Mouse (Mus musculus): ENCODE measurements at regions not wholly inside any gene's neighbourhood (a gene's known extent, or its start where the extent isn't known, plus 50 kb on each side); places are given as distances from the start of the nearest gene placed in this dataset.

DNA sequence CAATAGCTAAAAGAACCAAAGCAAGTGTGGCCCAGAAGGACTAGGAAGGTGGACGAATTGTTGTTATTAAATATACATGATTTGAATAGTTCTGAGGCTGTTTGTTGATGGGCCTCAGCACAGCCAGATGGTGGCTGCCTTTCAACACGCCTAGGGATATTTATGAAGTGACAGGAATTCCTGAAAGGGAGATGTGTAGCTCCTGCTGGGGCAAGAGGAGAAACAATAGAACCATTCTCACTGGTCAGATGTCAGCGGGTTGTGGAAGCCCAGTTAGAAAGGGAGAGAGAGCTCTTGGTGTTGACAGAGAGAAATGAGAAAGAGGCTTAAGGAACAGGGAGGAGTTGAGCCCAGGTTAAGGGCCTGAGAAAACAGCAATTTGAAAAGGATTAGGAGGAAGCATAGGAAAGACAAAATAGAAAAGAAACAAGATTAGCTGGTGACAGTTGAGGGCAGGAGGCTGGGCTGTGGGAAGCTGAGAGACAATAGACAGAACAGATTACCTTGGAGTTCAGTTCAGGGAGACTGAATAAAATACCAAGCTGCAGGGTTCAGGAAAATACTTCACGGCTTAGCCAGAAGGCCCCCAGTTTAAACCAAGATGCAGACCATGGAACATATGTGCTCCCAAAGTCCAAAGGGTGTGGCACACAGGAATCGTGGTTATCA lies 174.7 kb upstream of the Ptbp2 start:
- WGBS: 14% methylated on average over 5 of the region's 5 CpGs
- Histone ChIP-seq H3K9ac (no peak overlapping the region), H3K36me3 (no peaks in the 10 kb centered on the region), H3K27me3 (replicated peaks) (no peaks in the 10 kb centered on the region), H3K4me3 (no peak overlapping the region), H3K4me2 (no peak overlapping the region), H3K27ac (replicated peaks) (peak overlapping the region; percentile 53; the same call in 1 of the 2 replicates), H3K4me1 (peaks cover 12% of the 10 kb centered on the region), H3K9me3 (no peaks in the 10 kb centered on the region)
- ATAC-seq (ENCODE audit: extremely low read depth, insufficient number of reproducible peaks, low FRiP score, low TSS enrichment): no peak; the same call in 1 of the 2 replicates

- Histone ChIP-seq H3K9ac (no peak overlapping the region), H3K27me3 (replicated peaks) (no peaks in the 10 kb centered on the region), H3K4me3 (no peak overlapping the region), H3K4me1 (peaks cover 12% of the 10 kb centered on the region), H3K9me3 (no peaks in the 10 kb centered on the region), H3K4me2 (no peak overlapping the region), H3K27ac (replicated peaks) (no peak overlapping the region), H3K36me3 (no peaks in the 10 kb centered on the region)
- 71% methylated on average over 8 of the region's 8 CpGs for WGBS
- no peak for ATAC-seq (ENCODE audit: extremely low read depth, insufficient number of reproducible peaks, low FRiP score, low TSS enrichment)
These were observed 173.3 kb upstream of the Ptbp2 start for GRCm38 (mm10) chr3:119957529-119957928.

GRCm38 (mm10) chr3:119955745-119956615 lies 171.7 kb upstream of the Ptbp2 start:
- Histone ChIP-seq H3K36me3 (no peaks in the 10 kb centered on the region), H3K9ac (no peak overlapping the region), H3K4me3 (no peak overlapping the region), H3K4me1 (peaks cover 12% of the 10 kb centered on the region), H3K27ac (replicated peaks) (no peak overlapping the region), H3K9me3 (no peaks in the 10 kb centered on the region), H3K4me2 (no peak overlapping the region), H3K27me3 (replicated peaks) (no peaks in the 10 kb centered on the region)
- WGBS: 71% methylated on average over 7 of the region's 7 CpGs
- ATAC-seq (ENCODE audit: extremely low read depth, insufficient number of reproducible peaks, low FRiP score, low TSS enrichment): no peak

- H3K4me1 ChIP-seq: peaks cover 5% of the 10 kb centered on the region; the same call in 1 of the 2 replicates
- ATAC-seq (ENCODE audit: extremely low read depth, insufficient number of reproducible peaks, low FRiP score, low TSS enrichment): no peak
- no peaks in the 10 kb centered on the region for H3K36me3 ChIP-seq
- WGBS: 81% methylated on average over 3 of the region's 3 CpGs
- no peaks in the 10 kb centered on the region for H3K9me3 ChIP-seq
- no peak overlapping the region for H3K4me2 ChIP-seq
- H3K27ac ChIP-seq (replicated peaks): no peak overlapping the region
- no peaks in the 10 kb centered on the region for H3K27me3 ChIP-seq (replicated peaks)
- H3K4me3 ChIP-seq: no peak overlapping the region
- H3K9ac ChIP-seq: no peak overlapping the region
These were observed 166.5 kb upstream of the Ptbp2 start for GRCm38 (mm10) chr3:119950721-119951120.

DNA sequence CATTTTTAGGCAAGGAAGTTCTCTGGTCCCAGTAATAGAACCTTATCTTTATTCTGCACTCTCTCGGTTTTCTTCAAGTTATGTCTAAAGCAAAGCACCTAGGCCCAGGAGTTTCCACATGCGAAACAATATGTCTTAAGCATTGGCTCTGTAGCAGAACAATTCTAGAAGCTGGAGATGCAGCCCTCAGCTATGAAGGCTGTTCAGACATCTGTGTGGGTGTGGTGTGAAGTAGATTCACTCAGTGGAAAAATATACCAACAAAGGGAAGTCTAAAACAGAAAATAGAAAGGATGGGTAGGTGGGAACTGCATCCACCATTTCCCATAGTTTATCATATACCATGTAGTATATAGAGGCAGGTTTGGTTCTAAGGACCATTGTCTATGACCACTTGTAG lies 165.8 kb upstream of the Ptbp2 start:
- peaks cover 5% of the 10 kb centered on the region; the same call in 1 of the 2 replicates for H3K4me1 ChIP-seq
- ATAC-seq (ENCODE audit: extremely low read depth, insufficient number of reproducible peaks, low FRiP score, low TSS enrichment): no peak
- no peaks in the 10 kb centered on the region for H3K36me3 ChIP-seq
- H3K9ac ChIP-seq: no peak overlapping the region
- H3K27me3 ChIP-seq (replicated peaks): no peaks in the 10 kb centered on the region
- no peak overlapping the region for H3K27ac ChIP-seq (replicated peaks)
- no peak overlapping the region for H3K4me2 ChIP-seq
- WGBS: 75% methylated on average over 2 of the region's 2 CpGs
- H3K9me3 ChIP-seq: no peaks in the 10 kb centered on the region
- no peak overlapping the region for H3K4me3 ChIP-seq

DNA sequence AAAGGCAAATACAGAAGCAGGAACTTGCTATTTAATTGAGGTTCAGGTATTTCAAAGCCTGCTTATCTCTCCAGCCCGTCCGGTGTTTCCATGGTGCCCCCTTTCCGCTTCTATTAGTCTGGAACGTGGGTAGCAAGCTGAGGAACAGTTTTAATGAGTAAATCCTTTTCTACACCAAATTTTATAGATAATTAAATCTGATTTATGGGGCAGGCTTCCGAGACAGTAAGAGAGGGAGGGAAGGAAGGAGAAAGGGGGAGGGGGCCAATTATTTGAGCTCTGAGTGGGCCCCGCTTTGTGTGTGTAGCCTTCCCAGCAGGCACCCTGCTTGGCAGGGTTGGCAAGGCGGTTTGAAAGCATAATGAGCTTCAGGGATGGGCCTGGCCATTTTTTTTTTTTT lies 165.4 kb upstream of the Ptbp2 start:
- Histone ChIP-seq H3K4me1 (peaks cover 5% of the 10 kb centered on the region; the same call in 1 of the 2 replicates), H3K4me3 (peak overlapping the region; percentile 25), H3K9me3 (no peaks in the 10 kb centered on the region), H3K27ac (replicated peaks) (no peak overlapping the region), H3K27me3 (replicated peaks) (no peaks in the 10 kb centered on the region), H3K4me2 (peak overlapping the region; percentile 59), H3K36me3 (no peaks in the 10 kb centered on the region), H3K9ac (no peak overlapping the region)
- 37% methylated on average over 7 of the region's 7 CpGs for WGBS
- ATAC-seq (ENCODE audit: extremely low read depth, insufficient number of reproducible peaks, low FRiP score, low TSS enrichment): no peak

- Histone ChIP-seq H3K4me2 (peak overlapping the region; percentile 59), H3K4me3 (peak overlapping the region; percentile 25), H3K9me3 (no peaks in the 10 kb centered on the region), H3K9ac (no peak overlapping the region), H3K36me3 (no peaks in the 10 kb centered on the region), H3K4me1 (peaks cover 5% of the 10 kb centered on the region; the same call in 1 of the 2 replicates), H3K27ac (replicated peaks) (no peak overlapping the region), H3K27me3 (replicated peaks) (no peaks in the 10 kb centered on the region)
- WGBS: 54% methylated on average over 17 of the region's 17 CpGs
- no peak for ATAC-seq (ENCODE audit: extremely low read depth, insufficient number of reproducible peaks, low FRiP score, low TSS enrichment)
These were observed 164.8 kb upstream of the Ptbp2 start for GRCm38 (mm10) chr3:119949041-119949470.

DNA sequence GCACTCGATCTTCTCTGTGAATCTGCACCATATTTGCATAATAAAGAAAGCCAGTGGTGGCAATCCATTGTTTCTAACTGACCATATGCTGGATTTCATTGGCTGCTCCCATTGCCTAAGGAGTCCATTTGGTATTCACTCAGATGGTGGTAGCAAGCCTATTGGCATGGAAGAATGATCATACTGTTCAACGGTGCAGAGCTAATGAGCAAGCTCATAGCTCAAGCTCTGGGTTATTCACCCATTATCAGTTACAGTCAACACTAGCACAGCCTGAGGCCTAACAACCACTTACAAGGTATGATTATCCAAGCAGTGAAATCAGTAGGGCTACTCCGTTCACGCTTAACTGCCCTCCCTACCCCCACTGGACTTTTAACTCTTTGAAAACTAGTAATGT lies 162.9 kb upstream of the Ptbp2 start:
- Histone ChIP-seq H3K4me1 (peaks cover 5% of the 10 kb centered on the region; the same call in 1 of the 2 replicates), H3K36me3 (no peaks in the 10 kb centered on the region), H3K4me2 (no peak overlapping the region), H3K27me3 (replicated peaks) (no peaks in the 10 kb centered on the region), H3K27ac (replicated peaks) (no peak overlapping the region), H3K4me3 (no peak overlapping the region), H3K9ac (no peak overlapping the region), H3K9me3 (no peaks in the 10 kb centered on the region)
- no peak for ATAC-seq (ENCODE audit: extremely low read depth, insufficient number of reproducible peaks, low FRiP score, low TSS enrichment)
- 67% methylated on average over 4 of the region's 4 CpGs for WGBS

GRCm38 (mm10) chr3:119944115-119944514 lies 159.8 kb upstream of the Ptbp2 start:
- Histone ChIP-seq H3K4me1 (peaks cover 4% of the 10 kb centered on the region; the same call in 1 of the 2 replicates), H3K27me3 (replicated peaks) (no peaks in the 10 kb centered on the region), H3K9me3 (no peaks in the 10 kb centered on the region), H3K9ac (no peak overlapping the region), H3K36me3 (no peaks in the 10 kb centered on the region), H3K4me3 (no peak overlapping the region), H3K4me2 (no peak overlapping the region), H3K27ac (replicated peaks) (no peak overlapping the region)
- 49% methylated on average over 5 of the region's 5 CpGs for WGBS
- ATAC-seq (ENCODE audit: extremely low read depth, insufficient number of reproducible peaks, low FRiP score, low TSS enrichment): no peak

DNA sequence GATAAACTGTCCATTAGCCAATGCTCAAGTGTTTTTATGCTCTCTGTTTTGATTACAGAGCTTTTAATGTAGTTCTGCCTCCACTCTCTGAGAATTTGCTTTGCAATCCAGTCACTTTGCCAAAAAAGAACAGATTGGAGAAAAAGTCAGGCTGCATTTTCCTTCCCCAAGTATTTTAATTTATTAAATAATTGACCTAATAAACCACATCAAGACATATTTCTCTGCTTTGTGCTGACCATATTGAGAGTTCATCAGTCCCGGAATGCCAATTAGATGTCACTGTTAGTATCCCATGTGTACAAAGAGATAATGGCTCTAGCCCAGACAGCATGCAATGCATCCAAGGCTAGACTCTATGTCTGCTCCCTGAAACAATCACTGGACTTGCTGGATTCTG lies 154.8 kb upstream of the Ptbp2 start:
- H3K9ac ChIP-seq: no peak overlapping the region
- H3K4me1 ChIP-seq: no peaks in the 10 kb centered on the region
- H3K36me3 ChIP-seq: no peaks in the 10 kb centered on the region
- H3K27ac ChIP-seq (replicated peaks): no peak overlapping the region
- 80% methylated on average over 1 of the region's 1 CpGs for WGBS
- H3K4me2 ChIP-seq: no peak overlapping the region
- no peak overlapping the region for H3K4me3 ChIP-seq
- H3K9me3 ChIP-seq: no peaks in the 10 kb centered on the region
- no peaks in the 10 kb centered on the region for H3K27me3 ChIP-seq (replicated peaks)
- no peak for ATAC-seq (ENCODE audit: extremely low read depth, insufficient number of reproducible peaks, low FRiP score, low TSS enrichment)

DNA sequence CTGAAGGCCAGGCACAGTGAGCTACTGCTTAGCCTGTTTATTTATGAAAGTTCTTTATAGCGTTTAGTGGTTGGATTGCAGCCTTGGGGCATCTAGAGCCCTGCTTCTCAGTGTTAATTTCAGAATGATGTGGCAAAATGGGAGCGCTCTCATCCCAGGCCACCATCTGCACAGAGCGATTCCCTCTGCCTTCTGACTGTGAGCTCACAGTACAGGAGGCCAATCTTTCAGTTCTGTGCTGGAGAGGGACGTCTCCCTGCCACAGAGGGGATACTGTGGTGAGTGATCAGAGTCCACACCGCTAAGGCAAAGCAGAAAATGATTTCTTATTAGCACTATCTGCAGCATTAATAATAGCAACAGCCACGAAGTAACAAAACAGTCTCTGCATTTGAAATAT lies 154.2 kb upstream of the Ptbp2 start:
- Histone ChIP-seq H3K27ac (replicated peaks) (no peak overlapping the region), H3K36me3 (no peaks in the 10 kb centered on the region), H3K4me1 (no peaks in the 10 kb centered on the region), H3K9ac (no peak overlapping the region), H3K4me3 (no peak overlapping the region), H3K27me3 (replicated peaks) (no peaks in the 10 kb centered on the region), H3K9me3 (no peaks in the 10 kb centered on the region), H3K4me2 (no peak overlapping the region)
- ATAC-seq (ENCODE audit: extremely low read depth, insufficient number of reproducible peaks, low FRiP score, low TSS enrichment): no peak
- 62% methylated on average over 6 of the region's 6 CpGs for WGBS
